Mouse (Mus musculus) heart, embryonic 11.5 days (tissue): ENCODE data around the gene Gdf2. TPM values are rescaled to one million over a fixed set of nuclear protein-coding genes. Genes with fewer than 3 reads are reported as not detected.

ENCODE experiments used
- ATAC-seq: fragments of 200-750 bp; cut with Nextera tagmentation; replicated peaks from 2 replicates; pipeline ENCODE4 v1.8.0; 2017; ENCODE audit warnings: moderate library complexity; ENCODE audit not compliant: insufficient number of reproducible peaks, low FRiP score, low TSS enrichment
- H3K27ac ChIP-seq: fragments of 300-500 bp; sonication (generic); 2 replicates; pipeline ENCODE4 v1.5.1; 2014; ENCODE audit warnings: mild to moderate bottlenecking, low read depth, low read length
- H3K27me3 ChIP-seq: fragments of 300-500 bp; sonication (generic); 2 replicates; pipeline ENCODE4 v1.6.1; 2014; ENCODE audit warnings: mild to moderate bottlenecking, low read length, mixed read lengths; ENCODE audit not compliant: control insufficient read depth, insufficient read depth
- H3K36me3 ChIP-seq: fragments of 300-500 bp; sonication (generic); 2 replicates; pipeline ENCODE4 v1.6.1; 2014; ENCODE audit warnings: mild to moderate bottlenecking, low read length, moderate library complexity, mixed read lengths; ENCODE audit not compliant: control insufficient read depth, insufficient read depth
- H3K4me1 ChIP-seq: fragments of 300-500 bp; sonication (generic); 2 replicates; pipeline ENCODE4 v1.6.1; 2014; ENCODE audit warnings: low read length; ENCODE audit not compliant: control insufficient read depth, insufficient read depth
- H3K4me2 ChIP-seq: fragments of 300-500 bp; sonication (generic); 2 replicates; pipeline ENCODE4 v1.6.1; 2014; ENCODE audit warnings: mild to moderate bottlenecking, moderate library complexity
- H3K4me3 ChIP-seq: fragments of 300-500 bp; sonication (generic); 2 replicates; pipeline ENCODE4 v1.5.1; 2014; ENCODE audit warnings: low read depth, low read length
- H3K9ac ChIP-seq: fragments of 300-500 bp; sonication (generic); 2 replicates; pipeline ENCODE4 v1.6.1; 2014; ENCODE audit warnings: mild to moderate bottlenecking, low read depth, low read length, moderate library complexity
- H3K9me3 ChIP-seq: fragments of 300-500 bp; sonication (generic); replicated peaks from 2 replicates; pipeline ENCODE4 v1.6.1; 2016; ENCODE audit warnings: low read length; ENCODE audit not compliant: control insufficient read depth
- WGBS: fragments of 180-500 bp; shearing (Covaris S2); extraction: QIAGEN DNeasy Blood & Tissue Kit; methylation state at CpG from one replicate; pipeline ENCODE4 v1.1.7; 2014; ENCODE audit not compliant: insufficient replicate concordance; 5-methylcytosine and 5-hydroxymethylcytosine counted together
- polyA plus RNA-seq: library from polyadenylated mRNA; unstranded; fragments of >200 nt; fragmentation: Nextera tagmentation; extraction: Ambion mirVana; gene quantifications from 2 replicates; pipeline ENCODE4 v1.2.1, GENCODE M21; 2014

The Gdf2 gene
- 0.51 and 0.64 TPM in 2 replicates for polyA plus RNA-seq

DNA sequence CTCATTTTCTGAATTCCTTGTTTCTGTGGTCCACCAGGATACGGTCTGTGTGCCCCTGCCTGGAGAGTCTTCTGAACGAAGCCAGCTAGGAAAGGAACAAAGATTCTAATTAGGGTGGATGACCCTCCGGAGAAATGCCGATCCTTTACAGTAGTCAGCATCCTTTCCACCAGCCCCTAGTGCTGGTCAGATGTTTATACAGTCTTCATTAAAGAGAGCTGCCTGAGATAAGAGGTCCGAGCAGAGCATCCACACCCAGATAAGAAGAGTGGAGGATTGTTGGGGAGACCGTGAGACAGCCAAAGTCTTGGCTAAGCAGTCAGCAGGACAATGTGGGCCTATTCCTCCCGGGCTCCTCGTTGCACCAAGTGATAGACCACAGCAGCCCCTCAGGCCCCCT, at the start of gene Gdf2:
Gene Gdf2, plus strand, starts transcription at position 301 of the 400 bp plus-strand sequence.
- H3K9me3 ChIP-seq, result no peaks in the 10 kb centered on the region
- peaks cover 10% of the 10 kb centered on the region for H3K4me1 ChIP-seq
- no peaks in the 10 kb centered on the region for H3K36me3 ChIP-seq
- WGBS, result 21% methylated on average over 8 of the region's 8 CpGs
- peaks cover 2% of the 10 kb centered on the region; the same call in 1 of the 2 replicates for H3K27me3 ChIP-seq
- no peak within 1 kb of the TSS for H3K9ac ChIP-seq
- no peak within 1 kb of the TSS for H3K4me3 ChIP-seq
- no peak within 1 kb of the TSS for H3K27ac ChIP-seq
- no peak for ATAC-seq
- peak within 1 kb of the TSS; percentile 7; the same call in 1 of the 2 replicates for H3K4me2 ChIP-seq

DNA sequence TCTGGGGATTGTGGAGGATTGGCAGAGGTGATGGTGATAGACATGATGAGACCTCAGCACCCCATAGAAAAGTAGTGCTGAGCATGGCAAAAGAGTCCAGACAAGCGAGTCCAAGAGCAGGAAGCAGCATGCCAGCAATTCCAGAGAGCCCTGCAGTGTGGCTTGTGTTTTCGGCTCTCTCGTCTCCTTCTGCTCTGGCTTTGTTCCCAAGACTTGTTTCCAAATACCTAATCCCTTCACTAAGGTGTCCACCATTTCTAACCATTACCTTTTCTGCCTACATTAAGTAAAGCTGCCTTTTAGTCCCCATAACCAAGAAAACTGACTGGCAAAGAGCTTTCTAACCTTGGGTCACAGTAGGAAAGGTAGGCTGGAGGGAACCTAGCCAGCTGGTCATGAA, 49.3 kb upstream of the Gdf2 start:
- Histone ChIP-seq H3K9me3 (no peaks in the 10 kb centered on the region), H3K4me1 (peaks cover under 1% of the 10 kb centered on the region), H3K36me3 (no peaks in the 10 kb centered on the region), H3K4me2 (no peak overlapping the region), H3K9ac (no peak overlapping the region), H3K27me3 (no peaks in the 10 kb centered on the region), H3K27ac (no peak overlapping the region), H3K4me3 (no peak overlapping the region)
- ATAC-seq, result no peak
- WGBS, result 79% methylated on average over 3 of the region's 3 CpGs

DNA sequence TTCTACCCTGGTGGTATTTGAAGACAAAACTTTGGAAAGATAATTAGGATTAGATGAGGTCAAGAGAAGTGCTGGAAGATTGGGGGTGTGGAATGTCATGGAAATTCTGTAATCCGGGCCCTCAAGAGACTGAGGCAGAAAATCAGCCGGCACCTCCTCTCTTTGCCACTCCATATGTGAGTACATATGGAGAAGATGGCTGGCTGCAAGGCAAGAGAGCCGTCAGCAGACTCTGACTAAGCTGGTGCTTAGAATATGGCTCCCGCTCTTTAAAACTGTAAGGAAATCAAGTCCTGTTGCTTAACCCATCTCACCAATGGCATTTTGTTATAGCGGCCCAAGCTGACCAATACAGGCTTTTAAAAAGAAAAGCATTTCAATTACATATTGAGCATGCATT, 45.1 kb upstream of the Gdf2 start:
- H3K4me2 ChIP-seq, result no peak overlapping the region
- H3K9me3 ChIP-seq, result no peaks in the 10 kb centered on the region
- H3K36me3 ChIP-seq, result no peaks in the 10 kb centered on the region
- H3K9ac ChIP-seq, result no peak overlapping the region
- H3K27me3 ChIP-seq, result no peaks in the 10 kb centered on the region
- H3K4me1 ChIP-seq, result peaks cover 12% of the 10 kb centered on the region
- 75% methylated on average over 5 of the region's 5 CpGs for WGBS
- ATAC-seq, result no peak
- no peak overlapping the region for H3K4me3 ChIP-seq
- H3K27ac ChIP-seq, result no peak overlapping the region

DNA sequence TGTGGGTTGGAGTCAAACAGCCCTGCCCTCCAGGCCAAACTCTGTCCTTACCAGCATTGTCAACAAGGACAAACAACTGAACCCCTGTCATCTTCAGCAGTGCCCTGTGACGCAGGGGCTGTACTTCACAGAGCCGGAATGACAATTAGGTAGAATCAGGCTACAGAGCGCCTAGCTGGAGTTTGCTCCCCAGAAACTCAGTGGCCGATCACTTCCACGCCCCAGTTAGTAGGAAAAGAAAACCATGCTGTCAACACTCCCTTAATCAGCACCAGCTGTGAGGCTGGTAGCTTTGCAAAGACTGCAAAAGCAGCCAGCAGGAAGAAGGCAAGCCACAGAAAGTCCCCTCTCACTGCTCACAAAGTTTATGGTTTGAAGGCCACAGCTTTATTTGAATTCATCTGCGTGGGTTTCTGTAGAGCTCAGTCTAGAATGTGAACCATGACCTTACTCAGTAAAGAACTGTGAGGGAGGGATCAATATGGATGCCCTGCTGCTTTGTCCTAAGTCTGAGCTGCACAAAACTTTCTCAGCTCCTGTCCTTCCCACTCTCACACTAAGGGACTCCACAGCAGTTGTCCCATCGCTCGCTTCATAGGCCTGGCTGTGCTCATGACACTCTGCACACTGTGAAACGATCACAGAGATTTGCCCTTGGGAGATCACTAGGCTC, 44.1 kb upstream of the Gdf2 start:
- Histone ChIP-seq H3K36me3 (no peaks in the 10 kb centered on the region), H3K27ac (0 out of 2 replicates have a peak overlapping the region, but pooled peaks have one; percentile 0), H3K4me3 (no peak overlapping the region), H3K4me1 (peaks cover 12% of the 10 kb centered on the region), H3K4me2 (no peak overlapping the region; the same call in 1 of the 2 replicates), H3K27me3 (no peaks in the 10 kb centered on the region), H3K9ac (no peak overlapping the region), H3K9me3 (no peaks in the 10 kb centered on the region)
- no peak for ATAC-seq
- 27% methylated on average over 9 of the region's 9 CpGs for WGBS

DNA sequence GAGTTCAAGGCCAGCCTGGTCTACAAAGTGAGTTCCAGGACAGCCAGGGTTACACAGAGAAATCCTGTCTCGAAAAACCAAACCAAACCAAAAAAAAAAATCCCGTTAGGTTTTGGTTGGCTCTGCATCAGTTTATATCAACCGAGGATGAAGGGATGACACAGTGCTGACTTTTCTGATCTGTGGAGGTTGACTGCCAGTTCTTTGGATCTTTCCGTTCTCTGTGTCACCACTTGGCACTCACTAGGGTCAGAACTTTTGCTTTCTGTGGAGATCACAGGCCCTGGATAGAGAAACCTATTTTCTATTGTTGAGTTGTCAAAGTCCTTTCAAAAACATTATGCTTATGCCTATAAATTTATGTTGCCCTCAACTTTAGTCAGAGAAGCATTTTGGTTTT, 38.1 kb upstream of the Gdf2 start:
- no peak for ATAC-seq
- Histone ChIP-seq H3K36me3 (no peaks in the 10 kb centered on the region), H3K9me3 (no peaks in the 10 kb centered on the region), H3K4me2 (no peak overlapping the region), H3K4me1 (no peaks in the 10 kb centered on the region), H3K27ac (no peak overlapping the region), H3K9ac (no peak overlapping the region), H3K27me3 (no peaks in the 10 kb centered on the region), H3K4me3 (no peak overlapping the region)
- 85% methylated on average over 4 of the region's 4 CpGs for WGBS

DNA sequence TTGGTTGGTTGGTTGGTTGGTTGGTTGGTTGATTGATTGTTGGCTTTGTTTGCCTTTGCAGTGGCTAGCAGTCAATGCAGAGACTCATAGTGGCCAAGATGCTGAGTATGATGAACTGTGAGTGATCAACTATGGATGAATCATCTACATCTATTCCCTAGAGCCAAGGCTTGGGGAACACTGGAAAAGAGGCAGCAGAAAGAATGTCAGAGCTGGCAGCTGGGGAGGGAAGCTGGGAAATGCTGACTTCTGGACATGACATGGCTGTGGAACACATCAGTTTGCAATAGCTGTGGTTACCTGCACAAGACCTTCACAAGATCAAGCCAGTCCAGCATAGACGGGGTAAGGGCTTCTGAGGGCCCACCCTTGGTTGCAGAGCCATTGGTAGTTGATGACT, 37.6 kb upstream of the Gdf2 start:
- H3K4me2 ChIP-seq, result no peak overlapping the region
- H3K9me3 ChIP-seq, result no peaks in the 10 kb centered on the region
- no peaks in the 10 kb centered on the region for H3K27me3 ChIP-seq
- no peaks in the 10 kb centered on the region for H3K36me3 ChIP-seq
- H3K4me3 ChIP-seq, result no peak overlapping the region
- no peak overlapping the region for H3K27ac ChIP-seq
- 72% methylated on average over 1 of the region's 1 CpGs for WGBS
- no peaks in the 10 kb centered on the region for H3K4me1 ChIP-seq
- no peak for ATAC-seq
- no peak overlapping the region for H3K9ac ChIP-seq

DNA sequence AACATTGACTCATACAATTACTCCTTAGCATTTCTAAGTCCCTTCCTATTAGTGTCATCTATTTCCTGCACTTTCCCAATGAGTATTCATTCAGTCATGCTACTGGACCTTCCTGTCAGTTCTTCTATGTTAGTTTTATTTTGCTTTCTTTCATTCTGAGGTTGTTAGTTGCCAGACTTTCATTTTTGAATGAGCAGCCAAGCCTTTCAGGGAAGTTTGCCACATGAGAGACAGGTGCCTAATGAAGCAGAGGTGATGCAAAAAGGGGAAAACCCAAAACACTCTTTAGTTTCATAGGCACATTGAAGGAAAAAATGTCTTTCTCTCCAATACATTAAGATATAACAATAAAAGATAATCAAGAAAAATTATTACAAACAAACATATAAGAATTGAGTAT, 36.0 kb upstream of the Gdf2 start:
- no peaks in the 10 kb centered on the region for H3K9me3 ChIP-seq
- H3K4me3 ChIP-seq, result no peak overlapping the region
- H3K4me2 ChIP-seq, result no peak overlapping the region
- no peak overlapping the region for H3K9ac ChIP-seq
- H3K36me3 ChIP-seq, result no peaks in the 10 kb centered on the region
- ATAC-seq, result no peak
- H3K4me1 ChIP-seq, result no peaks in the 10 kb centered on the region
- no peaks in the 10 kb centered on the region for H3K27me3 ChIP-seq
- H3K27ac ChIP-seq, result no peak overlapping the region

DNA sequence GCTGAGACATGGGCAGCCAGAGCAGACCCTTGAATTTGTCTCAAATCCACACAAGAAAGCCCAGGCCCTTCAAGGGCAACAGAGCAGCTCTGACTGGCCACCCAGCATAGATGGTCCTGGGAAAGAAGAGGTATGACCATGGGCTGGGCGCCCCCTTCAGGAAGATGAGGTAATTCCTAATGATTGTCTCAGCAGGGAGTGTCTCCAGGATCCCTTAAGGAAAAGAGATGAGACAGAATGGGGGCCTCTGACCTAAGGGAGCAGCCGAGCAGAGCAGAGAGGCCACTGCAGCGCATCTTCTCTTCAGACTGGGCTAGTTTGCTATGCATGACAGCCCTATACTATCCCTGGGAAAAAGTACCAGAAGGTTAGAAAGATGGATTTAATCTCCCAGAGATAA, 27.1 kb upstream of the Gdf2 start:
- no peak for ATAC-seq
- peaks cover 13% of the 10 kb centered on the region for H3K27me3 ChIP-seq

DNA sequence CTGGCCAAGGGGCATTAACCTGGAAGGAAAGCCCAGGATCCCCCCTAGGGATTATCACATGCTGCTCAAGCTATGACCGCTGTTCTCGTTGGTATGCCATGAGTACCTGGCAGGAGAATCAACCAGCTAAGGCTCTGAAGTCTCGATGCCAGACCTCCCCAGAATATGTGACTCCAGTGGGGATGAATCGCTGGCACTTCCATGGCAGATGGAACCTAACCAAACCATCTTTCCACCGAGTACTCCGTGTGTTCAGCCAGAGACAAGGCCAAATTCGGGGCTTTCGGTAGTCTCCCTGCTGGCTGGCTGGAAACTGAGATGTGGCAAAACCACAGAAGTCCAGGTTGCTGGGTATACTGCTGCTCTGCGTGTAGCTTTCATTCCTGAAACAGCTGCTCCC, 26.6 kb upstream of the Gdf2 start:
- Histone ChIP-seq H3K4me3 (no peak overlapping the region), H3K4me2 (no peak overlapping the region), H3K4me1 (no peaks in the 10 kb centered on the region), H3K27me3 (peaks cover 16% of the 10 kb centered on the region), H3K27ac (no peak overlapping the region), H3K9ac (no peak overlapping the region), H3K36me3 (no peaks in the 10 kb centered on the region), H3K9me3 (no peaks in the 10 kb centered on the region)
- whole genome bisulfite sequencing, result 80% methylated on average over 9 of the region's 9 CpGs
- no peak for ATAC-seq

More for the DNA sequence above, 27.1 kb upstream of the Gdf2 start:
- WGBS, result 29% methylated on average over 3 of the region's 3 CpGs
- H3K4me2 ChIP-seq, result no peak overlapping the region
- no peaks in the 10 kb centered on the region for H3K9me3 ChIP-seq
- no peak overlapping the region for H3K9ac ChIP-seq
- H3K27ac ChIP-seq, result no peak overlapping the region
- H3K36me3 ChIP-seq, result no peaks in the 10 kb centered on the region
- no peaks in the 10 kb centered on the region for H3K4me1 ChIP-seq
- H3K4me3 ChIP-seq, result no peak overlapping the region
